Mouse (Mus musculus): Measurements from ENCODE around the gene Gfra1. TPM values are rescaled to one million over a fixed set of nuclear protein-coding genes. Genes with fewer than 3 reads are reported as not detected.

Gfra1 gene
- polyA plus RNA-seq, 1 experiment from 2014 or later: 6.9 TPM

DNA sequence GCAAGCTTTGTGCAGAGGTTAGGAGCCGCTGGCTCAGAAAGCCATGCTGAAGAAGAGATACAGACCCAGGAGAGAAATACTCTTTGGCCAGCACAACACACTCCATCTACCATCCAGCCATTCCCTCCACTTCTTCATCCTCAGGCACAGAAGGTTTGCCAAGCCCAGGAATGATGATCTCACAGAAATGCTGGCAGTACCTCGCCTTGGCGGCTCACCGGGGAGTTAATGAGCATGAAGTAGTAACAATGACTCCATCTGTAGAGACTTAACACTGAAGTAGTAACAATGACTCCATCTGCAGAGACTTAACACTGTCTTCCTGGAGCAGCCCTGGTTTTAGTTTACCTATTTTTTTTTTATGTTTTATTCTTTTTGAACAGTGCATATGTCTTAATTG lies 187.2 kb downstream of the Gfra1 start:
- no peak overlapping the region for H3K9ac ChIP-seq (ENCODE audit: low read length)
- no peak for ATAC-seq (ENCODE audit: low read depth)
- H3K27me3 ChIP-seq (ENCODE audit: control insufficient read depth, insufficient read depth, low read depth, low read length): no peaks in the 10 kb centered on the region
- H3K27ac ChIP-seq (ENCODE audit: low read length): no peak overlapping the region
- H3K9me3 ChIP-seq (ENCODE audit: control insufficient read depth, low read length): no peaks in the 10 kb centered on the region
- no peak overlapping the region for H3K4me2 ChIP-seq (ENCODE audit: low read depth, low read length)
- WGBS: 86% methylated on average over 4 of the region's 4 CpGs
- H3K4me1 ChIP-seq (replicated peaks; ENCODE audit: control insufficient read depth, insufficient read depth, low read length): peaks cover 2% of the 10 kb centered on the region; the same call in 1 of the 2 replicates
- no peaks in the 10 kb centered on the region for H3K36me3 ChIP-seq (ENCODE audit: control insufficient read depth, insufficient read depth, low read length)
- H3K4me3 ChIP-seq (ENCODE audit: low read length): no peak overlapping the region

DNA sequence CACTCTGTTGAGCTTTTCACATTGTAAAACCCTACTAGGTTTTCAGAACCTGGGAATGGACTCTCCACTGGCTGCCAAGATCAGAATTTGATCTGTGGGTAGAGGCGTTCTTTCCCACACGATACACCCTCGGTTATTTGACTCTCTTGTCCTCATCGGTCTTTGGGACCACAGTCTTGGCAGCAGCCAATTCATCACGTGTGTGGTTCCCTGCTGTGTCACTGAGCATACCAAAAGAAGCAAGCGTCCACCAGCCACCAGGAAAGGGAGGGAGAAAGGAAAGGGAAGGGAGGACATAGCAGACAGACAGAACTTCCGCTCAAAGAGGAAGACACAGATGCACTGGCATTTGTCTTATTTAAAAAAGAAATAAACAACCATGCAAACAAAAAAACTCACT lies 189.1 kb downstream of the Gfra1 start:
- WGBS: 41% methylated on average over 7 of the region's 7 CpGs
- no peak overlapping the region for H3K4me2 ChIP-seq (ENCODE audit: low read depth, low read length)
- ATAC-seq (ENCODE audit: low read depth): no peak

DNA sequence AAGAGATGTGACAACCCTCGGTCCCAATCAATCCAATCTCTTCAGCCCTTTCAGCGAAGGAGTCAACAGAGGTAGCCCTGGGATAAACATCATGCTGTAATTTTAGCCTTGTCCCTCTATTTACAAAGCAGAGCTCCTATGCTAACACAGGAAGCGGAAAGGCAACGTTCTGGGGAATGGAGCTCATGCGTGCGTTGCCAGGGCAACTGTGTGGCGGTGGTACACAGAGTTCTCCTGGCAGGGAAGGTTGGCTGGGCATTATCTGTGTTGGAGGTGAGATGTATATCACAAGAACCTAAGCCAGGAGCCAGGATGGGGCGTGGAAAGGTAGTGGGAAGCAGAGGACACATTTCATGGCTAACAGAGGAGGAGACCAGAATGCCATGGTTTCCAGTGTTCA lies 194.8 kb downstream of the Gfra1 start:
- Histone ChIP-seq H3K4me2 (ENCODE audit: low read depth, low read length) (no peak overlapping the region), H3K27ac (ENCODE audit: low read length) (no peak overlapping the region), H3K36me3 (ENCODE audit: control insufficient read depth, insufficient read depth, low read length) (no peaks in the 10 kb centered on the region), H3K9me3 (ENCODE audit: control insufficient read depth, low read length) (no peaks in the 10 kb centered on the region), H3K9ac (ENCODE audit: low read length) (no peak overlapping the region), H3K4me1 (replicated peaks; ENCODE audit: control insufficient read depth, insufficient read depth, low read length) (no peaks in the 10 kb centered on the region), H3K27me3 (ENCODE audit: control insufficient read depth, insufficient read depth, low read depth, low read length) (no peaks in the 10 kb centered on the region), H3K4me3 (ENCODE audit: low read length) (no peak overlapping the region)
- no peak for ATAC-seq (ENCODE audit: low read depth)
- WGBS: 61% methylated on average over 8 of the region's 8 CpGs

More for the DNA sequence above, 189.1 kb downstream of the Gfra1 start:
- H3K4me3 ChIP-seq (ENCODE audit: low read length): no peak overlapping the region
- H3K4me1 ChIP-seq (replicated peaks; ENCODE audit: control insufficient read depth, insufficient read depth, low read length): peaks cover 2% of the 10 kb centered on the region; the same call in 1 of the 2 replicates
- H3K9me3 ChIP-seq (ENCODE audit: control insufficient read depth, low read length): no peaks in the 10 kb centered on the region
- H3K27ac ChIP-seq (ENCODE audit: low read length): no peak overlapping the region
- H3K36me3 ChIP-seq (ENCODE audit: control insufficient read depth, insufficient read depth, low read length): no peaks in the 10 kb centered on the region
- H3K9ac ChIP-seq (ENCODE audit: low read length): no peak overlapping the region
- H3K27me3 ChIP-seq (ENCODE audit: control insufficient read depth, insufficient read depth, low read depth, low read length): no peaks in the 10 kb centered on the region

DNA sequence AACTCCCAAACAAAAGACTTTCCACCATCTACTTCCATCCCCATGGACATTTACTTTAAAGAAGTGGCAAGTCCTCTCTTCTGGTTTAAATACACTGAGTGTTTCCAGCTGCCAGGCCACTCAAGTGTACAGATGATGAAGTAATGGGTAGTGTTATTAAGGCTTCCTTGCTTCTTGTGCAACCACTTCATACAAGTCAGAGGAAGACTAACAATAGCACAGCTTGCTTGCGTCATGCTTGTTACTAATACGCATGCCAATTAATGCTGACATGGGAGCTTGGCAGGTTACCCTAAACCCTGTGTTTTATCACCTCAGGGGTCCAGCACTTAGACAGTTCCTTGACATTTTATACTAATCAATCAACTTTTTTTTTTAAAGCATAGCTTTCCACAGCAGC lies 196.5 kb downstream of the Gfra1 start:
- no peaks in the 10 kb centered on the region for H3K36me3 ChIP-seq (ENCODE audit: control insufficient read depth, insufficient read depth, low read length)
- WGBS: 55% methylated on average over 2 of the region's 2 CpGs
- ATAC-seq (ENCODE audit: low read depth): peak; percentile 88

GRCm38 (mm10) chr19:58256485-58256884 lies 199.2 kb downstream of the Gfra1 start:
- 88% methylated on average over 3 of the region's 3 CpGs for WGBS
- no peaks in the 10 kb centered on the region for H3K9me3 ChIP-seq (ENCODE audit: control insufficient read depth, low read length)
- no peaks in the 10 kb centered on the region for H3K4me1 ChIP-seq (replicated peaks; ENCODE audit: control insufficient read depth, insufficient read depth, low read length)
- ATAC-seq (ENCODE audit: low read depth): no peak
- H3K9ac ChIP-seq (ENCODE audit: low read length): no peak overlapping the region
- no peak overlapping the region for H3K27ac ChIP-seq (ENCODE audit: low read length)
- no peak overlapping the region for H3K4me3 ChIP-seq (ENCODE audit: low read length)
- H3K36me3 ChIP-seq (ENCODE audit: control insufficient read depth, insufficient read depth, low read length): no peaks in the 10 kb centered on the region
- H3K27me3 ChIP-seq (ENCODE audit: control insufficient read depth, insufficient read depth, low read depth, low read length): no peaks in the 10 kb centered on the region
- no peak overlapping the region for H3K4me2 ChIP-seq (ENCODE audit: low read depth, low read length)

More for the DNA sequence above, 196.5 kb downstream of the Gfra1 start:
- no peaks in the 10 kb centered on the region for H3K4me1 ChIP-seq (replicated peaks; ENCODE audit: control insufficient read depth, insufficient read depth, low read length)
- no peaks in the 10 kb centered on the region for H3K27me3 ChIP-seq (ENCODE audit: control insufficient read depth, insufficient read depth, low read depth, low read length)
- H3K9ac ChIP-seq (ENCODE audit: low read length): no peak overlapping the region
- H3K4me2 ChIP-seq (ENCODE audit: low read depth, low read length): no peak overlapping the region
- no peak overlapping the region for H3K4me3 ChIP-seq (ENCODE audit: low read length)
- H3K9me3 ChIP-seq (ENCODE audit: control insufficient read depth, low read length): no peaks in the 10 kb centered on the region
- H3K27ac ChIP-seq (ENCODE audit: low read length): no peak overlapping the region; the same call in 1 of the 2 replicates

- Histone ChIP-seq H3K4me2 (ENCODE audit: low read depth, low read length) (no peak overlapping the region), H3K9me3 (ENCODE audit: control insufficient read depth, low read length) (no peaks in the 10 kb centered on the region), H3K9ac (ENCODE audit: low read length) (no peak overlapping the region), H3K27ac (ENCODE audit: low read length) (no peak overlapping the region), H3K27me3 (ENCODE audit: control insufficient read depth, insufficient read depth, low read depth, low read length) (no peaks in the 10 kb centered on the region), H3K4me3 (ENCODE audit: low read length) (no peak overlapping the region), H3K36me3 (ENCODE audit: control insufficient read depth, insufficient read depth, low read length) (no peaks in the 10 kb centered on the region), H3K4me1 (replicated peaks; ENCODE audit: control insufficient read depth, insufficient read depth, low read length) (no peaks in the 10 kb centered on the region)
- no peak for ATAC-seq (ENCODE audit: low read depth)
- 69% methylated on average over 7 of the region's 7 CpGs for WGBS
Observed at GRCm38 (mm10) chr19:58255394-58255793, 200.3 kb downstream of the Gfra1 start.

DNA sequence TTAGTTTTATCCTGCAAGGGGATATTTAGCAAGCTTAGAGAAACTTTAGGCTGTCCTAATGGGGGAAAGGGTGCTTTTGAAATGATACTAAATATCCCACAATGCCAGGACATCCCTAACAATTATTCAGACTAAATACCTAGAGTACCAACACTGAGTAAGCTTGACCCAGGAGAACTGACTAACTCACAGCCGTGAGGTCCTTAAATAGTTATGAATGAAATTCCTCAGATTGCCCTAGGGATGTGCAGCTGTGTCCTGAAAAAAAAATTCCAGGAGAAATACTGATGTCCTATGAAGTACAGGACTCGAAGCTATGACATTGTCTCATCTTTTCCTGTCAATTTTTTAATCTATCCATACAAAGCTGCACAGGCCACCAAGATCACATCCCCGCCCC lies 201.5 kb downstream of the Gfra1 start:
- Histone ChIP-seq H3K4me2 (ENCODE audit: low read depth, low read length) (no peak overlapping the region), H3K9ac (ENCODE audit: low read length) (no peak overlapping the region), H3K4me3 (ENCODE audit: low read length) (no peak overlapping the region), H3K9me3 (ENCODE audit: control insufficient read depth, low read length) (no peaks in the 10 kb centered on the region), H3K27ac (ENCODE audit: low read length) (no peak overlapping the region), H3K36me3 (ENCODE audit: control insufficient read depth, insufficient read depth, low read length) (no peaks in the 10 kb centered on the region), H3K4me1 (replicated peaks; ENCODE audit: control insufficient read depth, insufficient read depth, low read length) (no peaks in the 10 kb centered on the region), H3K27me3 (ENCODE audit: control insufficient read depth, insufficient read depth, low read depth, low read length) (no peaks in the 10 kb centered on the region)
- WGBS: 35% methylated on average over 3 of the region's 3 CpGs
- no peak for ATAC-seq (ENCODE audit: low read depth)

DNA sequence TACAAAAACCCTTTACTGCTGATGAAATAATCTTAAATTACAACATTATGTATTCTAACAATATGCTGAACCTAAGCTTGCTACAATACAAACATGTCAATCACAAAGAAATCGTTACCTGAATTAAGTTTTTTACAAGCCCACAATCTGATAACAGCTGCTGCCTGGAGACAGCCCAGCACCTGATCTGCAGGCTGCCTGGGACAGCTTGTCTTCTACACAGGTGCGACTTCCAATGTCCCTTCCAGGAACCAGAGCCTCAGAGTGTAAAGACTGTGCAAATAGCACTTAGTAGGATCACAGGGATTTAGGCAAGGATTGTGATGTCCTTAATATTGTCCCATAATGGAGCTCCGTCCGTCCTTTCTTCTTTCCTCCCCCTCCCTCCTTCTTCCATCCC lies 204.0 kb downstream of the Gfra1 start:
- ATAC-seq (ENCODE audit: low read depth): no peak
- H3K36me3 ChIP-seq (ENCODE audit: control insufficient read depth, insufficient read depth, low read length): no peaks in the 10 kb centered on the region
- H3K27me3 ChIP-seq (ENCODE audit: control insufficient read depth, insufficient read depth, low read depth, low read length): no peaks in the 10 kb centered on the region
- no peak overlapping the region for H3K4me2 ChIP-seq (ENCODE audit: low read depth, low read length)
- no peak overlapping the region for H3K9ac ChIP-seq (ENCODE audit: low read length)
- 73% methylated on average over 4 of the region's 4 CpGs for WGBS
- no peaks in the 10 kb centered on the region for H3K4me1 ChIP-seq (replicated peaks; ENCODE audit: control insufficient read depth, insufficient read depth, low read length)
- H3K27ac ChIP-seq (ENCODE audit: low read length): no peak overlapping the region
- no peaks in the 10 kb centered on the region for H3K9me3 ChIP-seq (ENCODE audit: control insufficient read depth, low read length)
- no peak overlapping the region for H3K4me3 ChIP-seq (ENCODE audit: low read length)

- no peak for ATAC-seq (ENCODE audit: low read depth)
Observed at GRCm38 (mm10) chr19:58251095-58251494, 204.6 kb downstream of the Gfra1 start.

DNA sequence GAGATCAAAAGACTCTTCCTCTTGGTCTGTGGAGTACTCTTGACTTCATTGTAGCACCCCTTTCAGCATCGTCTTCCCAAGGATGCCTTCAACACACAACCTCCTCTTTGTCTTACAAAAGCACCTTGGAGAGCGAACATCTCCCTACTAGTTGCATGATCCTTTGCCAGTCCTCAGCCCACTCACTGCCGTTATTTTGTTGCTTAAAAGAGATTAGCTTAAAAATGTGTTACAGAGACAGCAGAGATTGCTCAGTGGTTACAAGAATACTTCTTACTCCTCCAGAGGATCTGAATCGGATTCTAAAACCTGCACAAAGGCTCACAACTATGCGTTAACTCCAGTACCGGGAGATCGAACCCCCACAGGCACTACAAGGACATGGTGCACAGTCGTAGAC lies 205.5 kb downstream of the Gfra1 start:
- Histone ChIP-seq H3K36me3 (ENCODE audit: control insufficient read depth, insufficient read depth, low read length) (no peaks in the 10 kb centered on the region), H3K27me3 (ENCODE audit: control insufficient read depth, insufficient read depth, low read depth, low read length) (no peaks in the 10 kb centered on the region), H3K9ac (ENCODE audit: low read length) (no peak overlapping the region), H3K27ac (ENCODE audit: low read length) (no peak overlapping the region), H3K4me3 (ENCODE audit: low read length) (no peak overlapping the region), H3K9me3 (ENCODE audit: control insufficient read depth, low read length) (no peaks in the 10 kb centered on the region), H3K4me2 (ENCODE audit: low read depth, low read length) (no peak overlapping the region), H3K4me1 (replicated peaks; ENCODE audit: control insufficient read depth, insufficient read depth, low read length) (no peaks in the 10 kb centered on the region)
- WGBS: 81% methylated on average over 8 of the region's 8 CpGs
- no peak for ATAC-seq (ENCODE audit: low read depth)

More at GRCm38 (mm10) chr19:58251095-58251494, 204.6 kb downstream of the Gfra1 start:
- Histone ChIP-seq H3K27ac (ENCODE audit: low read length) (no peak overlapping the region), H3K4me3 (ENCODE audit: low read length) (no peak overlapping the region), H3K36me3 (ENCODE audit: control insufficient read depth, insufficient read depth, low read length) (no peaks in the 10 kb centered on the region), H3K27me3 (ENCODE audit: control insufficient read depth, insufficient read depth, low read depth, low read length) (no peaks in the 10 kb centered on the region), H3K4me2 (ENCODE audit: low read depth, low read length) (no peak overlapping the region), H3K4me1 (replicated peaks; ENCODE audit: control insufficient read depth, insufficient read depth, low read length) (no peaks in the 10 kb centered on the region), H3K9ac (ENCODE audit: low read length) (no peak overlapping the region), H3K9me3 (ENCODE audit: control insufficient read depth, low read length) (no peaks in the 10 kb centered on the region)
- 50% methylated on average over 6 of the region's 6 CpGs for WGBS
